Mouse (Mus musculus) frontal cortex, postnatal 25 days (tissue): ENCODE results near the gene Selenoo.

Source experiments
- DNase-seq, 2 experiments: peaks; one replicate each; pipeline ENCODE4 v3.0.0; 2022; ENCODE audit warnings: low spot score in 2 of 2

Gene Selenoo

GRCm38 (mm10) chr15:89075478-89076147 is 13.3 kb upstream of the Selenoo start:
- DNase-seq = peak; percentile 65

- DNase-seq = no peak
These were observed 12.6 kb upstream of the Selenoo start for GRCm38 (mm10) chr15:89076156-89076731.

GRCm38 (mm10) chr15:89078208-89078836 is 10.6 kb upstream of the Selenoo start:
- DNase-seq = no peak

GRCm38 (mm10) chr15:89083906-89084305 is 5.0 kb upstream of the Selenoo start:
- no peak for DNase-seq

- no peak for DNase-seq
These were observed 4.1 kb upstream of the Selenoo start for GRCm38 (mm10) chr15:89084826-89085225.

GRCm38 (mm10) chr15:89089248-89090051 is 566 bp downstream of the Selenoo start:
- no peak for DNase-seq

GRCm38 (mm10) chr15:89090662-89091061 is 1.8 kb downstream of the Selenoo start:
- DNase-seq = no peak

- no peak for DNase-seq
These were observed 3.3 kb downstream of the Selenoo start for GRCm38 (mm10) chr15:89092181-89092580.

- no peak for DNase-seq
These were observed 8.6 kb downstream of the Selenoo start for GRCm38 (mm10) chr15:89097450-89097849.

GRCm38 (mm10) chr15:89098616-89099015 is 9.7 kb downstream of the Selenoo start:
- DNase-seq = no peak

GRCm38 (mm10) chr15:89100823-89101222 is 11.9 kb downstream of the Selenoo start:
- DNase-seq = no peak

- no peak for DNase-seq
These were observed 13.8 kb downstream of the Selenoo start for GRCm38 (mm10) chr15:89102646-89103045.

- no peak for DNase-seq
These were observed 15.0 kb downstream of the Selenoo start for GRCm38 (mm10) chr15:89103921-89104320.

GRCm38 (mm10) chr15:89104425-89104824 is 15.5 kb downstream of the Selenoo start:
- DNase-seq = no peak

GRCm38 (mm10) chr15:89106073-89106472 is 17.2 kb downstream of the Selenoo start:
- no peak for DNase-seq

- DNase-seq = no peak
These were observed 18.1 kb downstream of the Selenoo start for GRCm38 (mm10) chr15:89106976-89107375.

- no peak for DNase-seq
These were observed 21.3 kb downstream of the Selenoo start for GRCm38 (mm10) chr15:89110147-89110546.

GRCm38 (mm10) chr15:89118007-89118406 is 29.1 kb downstream of the Selenoo start:
- DNase-seq = no peak

- DNase-seq = peak; percentile 92 to 93
These were observed 33.9 kb downstream of the Selenoo start, which contains the start of gene Tubgcp6 for GRCm38 (mm10) chr15:89122649-89123366. Tubgcp6 (minus strand) TSS chr15:89123112.

GRCm38 (mm10) chr15:89123595-89123994 is 34.7 kb downstream of the Selenoo start:
- DNase-seq = peak in 1 of 2 experiments; percentile 51

GRCm38 (mm10) chr15:89124312-89124711 is 35.4 kb downstream of the Selenoo start:
- no peak for DNase-seq
